Mouse (Mus musculus) G1E (cell line): ENCODE data around the gene Arhgap19. TPM values are rescaled to one million over a fixed set of nuclear protein-coding genes. Genes with fewer than 3 reads are reported as not detected.
A peak's percentile ranks its signal among the peaks of the same experiment; 100 is the strongest.
"Not testable (repeated sequence)": the region's sequence is repeated elsewhere in the genome, so short reads cannot be mapped to it uniquely, and the experiment has no call there.

ENCODE experiments used
- ATAC-seq: 2 replicates; pipeline ENCODE4 v1.8.0; 2016; ENCODE audit warnings: mild to moderate bottlenecking; ENCODE audit not compliant: insufficient number of reproducible peaks, poor library complexity, low FRiP score, severe bottlenecking; ENCODE audit errors: extremely low read depth
- DNase-seq: peaks from one replicate; pipeline ENCODE4 v3.0.0; 2012; ENCODE audit warnings: low spot score
- H3K27me3 ChIP-seq: 2 replicates; pipeline ENCODE4 v1.6.1; 2012; ENCODE audit warnings: mild to moderate bottlenecking, low read length, inconsistent platforms; ENCODE audit not compliant: insufficient read depth
- H3K36me3 ChIP-seq: replicated peaks from 2 replicates; pipeline ENCODE3; 2012; ENCODE audit warnings: mild to moderate bottlenecking, inconsistent platforms
- H3K4me1 ChIP-seq: 2 replicates; pipeline ENCODE4 v1.6.1; 2012; ENCODE audit warnings: low read depth, low read length, inconsistent platforms, mixed read lengths; ENCODE audit not compliant: insufficient read depth
- H3K4me3 ChIP-seq: 2 replicates; pipeline ENCODE4 v1.5.1; 2012; ENCODE audit warnings: low read depth, mild to moderate bottlenecking, inconsistent platforms, low read length, moderate library complexity, mixed read lengths
- H3K9me3 ChIP-seq: replicated peaks from 2 replicates; pipeline ENCODE4 v1.6.1; 2012; ENCODE audit warnings: inconsistent platforms
- CTCF ChIP-seq: IDR thresholded peaks from 2 replicates; pipeline ENCODE4 v1.5.1; 2012; ENCODE audit warnings: low read depth, low read length, inconsistent platforms, mixed read lengths
- GATA1 ChIP-seq: IDR thresholded peaks from 2 replicates; pipeline ENCODE4 v1.6.1; 2012; ENCODE audit warnings: borderline replicate concordance, low read length, inconsistent platforms, mixed read lengths
- GATA2 ChIP-seq: IDR thresholded peaks from 2 replicates; pipeline ENCODE4 v1.6.1; 2012; ENCODE audit warnings: low read depth, low read length, inconsistent platforms, borderline replicate concordance
- POLR2AphosphoS5 ChIP-seq: IDR thresholded peaks from 2 replicates; pipeline ENCODE4 v1.6.1; 2012; ENCODE audit warnings: low read depth, low read length, inconsistent platforms; ENCODE audit not compliant: insufficient replicate concordance
- TAL1 ChIP-seq: conservative IDR thresholded peaks from 2 replicates; pipeline ENCODE4 v1.6.1; 2012; ENCODE audit warnings: low read depth, low read length, inconsistent platforms, mixed read lengths
- polyA plus RNA-seq: library from polyadenylated mRNA; stranded (reverse); fragments of >175 nt; gene quantifications from 2 replicates; pipeline ENCODE4 v1.2.3, GENCODE M21; 2012
- total RNA-seq, 2 experiments: library from RNA; stranded (forward) in 1 of 2; stranded (reverse) in 1 of 2; fragments of 200-1000 nt in 1 of 2; fragments of >200 nt in 1 of 2; fragmentation: Nextera tagmentation in 1 of 2; gene quantifications; 2 replicates each; pipeline ENCODE4 v1.2.3; 2014 to 2017

The Arhgap19 gene
- total RNA-seq (2014; fragmentation: Nextera tagmentation) (66.1 and 95.6 TPM in 2 replicates), total RNA-seq (2017) (41.0 and 46.9 TPM in 2 replicates), polyA plus RNA-seq (6.9 and 9.0 TPM in 2 replicates)

DNA sequence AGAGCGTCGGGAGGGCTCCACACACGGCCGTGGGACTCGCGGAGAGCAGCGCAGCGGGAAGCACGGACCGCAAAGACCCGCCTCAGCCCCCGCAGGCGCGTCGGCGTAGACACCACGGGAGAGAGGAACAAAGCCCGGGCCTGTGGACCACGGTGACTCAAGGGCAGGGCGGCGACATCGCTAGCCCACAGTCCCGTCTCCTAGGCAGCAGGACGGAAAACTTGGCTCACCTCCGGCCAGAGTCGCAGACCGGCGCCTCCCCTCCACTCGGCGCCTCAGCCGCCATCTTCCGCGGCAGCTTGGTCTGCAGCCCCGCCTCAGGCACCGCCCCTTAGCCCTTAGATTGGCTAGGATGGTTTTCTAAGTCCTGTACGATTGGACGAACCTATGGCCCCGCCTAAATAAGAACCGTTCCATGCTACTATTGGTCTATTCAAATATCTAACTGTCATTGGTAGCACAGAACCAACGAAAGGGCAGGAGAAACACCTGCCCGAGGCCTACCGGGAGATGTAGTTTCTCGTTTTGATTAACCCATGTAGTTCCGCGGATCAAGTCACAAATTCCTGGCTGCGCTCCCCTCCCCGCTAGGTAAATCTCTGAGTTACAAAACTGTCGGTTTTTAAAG lies at the start of gene Arhgap19:
TSS of gene Arhgap19 (minus strand) at position 306 of the 628 bp plus-strand sequence.
- H3K36me3 ChIP-seq, result peaks cover 24% of the 10 kb centered on the region
- H3K4me1 ChIP-seq, result peaks cover 40% of the 10 kb centered on the region
- TF ChIP-seq CTCF, result no peak
- no peak for TF ChIP-seq POLR2AphosphoS5
- no peak for TF ChIP-seq TAL1
- TF ChIP-seq GATA1, result no peak
- no peak for TF ChIP-seq GATA2

DNA sequence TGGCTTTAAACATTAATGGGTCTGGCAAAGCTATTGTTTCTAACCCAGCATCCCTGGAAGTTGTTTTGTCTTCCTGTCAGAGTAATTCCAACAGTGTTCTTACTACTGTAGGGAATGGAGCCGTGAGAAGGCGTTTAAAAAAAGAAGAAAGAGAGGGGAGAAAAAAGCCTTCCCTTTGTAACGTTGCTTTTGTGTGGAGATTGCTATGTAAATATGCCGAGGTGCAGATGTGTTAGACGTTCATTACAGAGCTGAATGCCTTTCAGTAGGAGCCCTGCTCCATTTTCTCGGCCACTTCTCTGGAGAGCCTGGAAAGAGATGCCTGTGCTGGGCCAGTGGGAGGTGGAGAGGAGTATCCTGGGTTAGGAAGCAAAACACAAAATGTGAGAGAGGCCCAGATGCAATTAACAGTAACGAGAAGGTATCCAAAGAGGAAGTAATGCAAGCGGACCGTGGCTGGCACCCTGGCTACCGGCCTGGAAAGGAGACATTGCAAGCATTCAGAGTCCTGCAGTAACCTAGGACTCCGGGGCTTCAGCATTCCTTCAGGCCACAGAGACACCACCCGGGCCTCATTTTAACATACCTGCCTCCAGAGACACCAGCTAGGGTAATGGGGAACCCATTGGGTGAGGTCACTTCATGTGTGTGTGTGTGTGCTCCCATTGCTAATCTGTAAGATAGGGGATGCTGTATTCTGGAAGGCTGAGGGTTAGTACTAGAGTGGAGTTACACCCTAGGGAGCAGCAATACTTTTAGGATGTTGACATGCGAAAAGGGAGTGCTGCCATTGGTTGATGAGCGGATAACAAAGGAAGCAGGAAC lies 49.1 kb upstream of the Arhgap19 start:
- peak overlapping the region; percentile 8; the same call in 1 of the 2 replicates for H3K4me3 ChIP-seq
- no peak for TF ChIP-seq TAL1
- H3K4me1 ChIP-seq, result peaks cover 47% of the 10 kb centered on the region
- no peaks in the 10 kb centered on the region for H3K27me3 ChIP-seq
- H3K36me3 ChIP-seq, result peaks cover 8% of the 10 kb centered on the region
- peaks cover 5% of the 10 kb centered on the region for H3K9me3 ChIP-seq
- DNase-seq (peak; percentile 47), ATAC-seq (no peak)

More for the DNA sequence above, at the start of gene Arhgap19:
- Histone ChIP-seq H3K9me3 (peaks cover 8% of the 10 kb centered on the region), H3K27me3 (no peaks in the 10 kb centered on the region), H3K4me3 (peak within 1 kb of the TSS; percentile 95)
- ATAC-seq (peak; percentile 98), DNase-seq (peak; percentile 93)

DNA sequence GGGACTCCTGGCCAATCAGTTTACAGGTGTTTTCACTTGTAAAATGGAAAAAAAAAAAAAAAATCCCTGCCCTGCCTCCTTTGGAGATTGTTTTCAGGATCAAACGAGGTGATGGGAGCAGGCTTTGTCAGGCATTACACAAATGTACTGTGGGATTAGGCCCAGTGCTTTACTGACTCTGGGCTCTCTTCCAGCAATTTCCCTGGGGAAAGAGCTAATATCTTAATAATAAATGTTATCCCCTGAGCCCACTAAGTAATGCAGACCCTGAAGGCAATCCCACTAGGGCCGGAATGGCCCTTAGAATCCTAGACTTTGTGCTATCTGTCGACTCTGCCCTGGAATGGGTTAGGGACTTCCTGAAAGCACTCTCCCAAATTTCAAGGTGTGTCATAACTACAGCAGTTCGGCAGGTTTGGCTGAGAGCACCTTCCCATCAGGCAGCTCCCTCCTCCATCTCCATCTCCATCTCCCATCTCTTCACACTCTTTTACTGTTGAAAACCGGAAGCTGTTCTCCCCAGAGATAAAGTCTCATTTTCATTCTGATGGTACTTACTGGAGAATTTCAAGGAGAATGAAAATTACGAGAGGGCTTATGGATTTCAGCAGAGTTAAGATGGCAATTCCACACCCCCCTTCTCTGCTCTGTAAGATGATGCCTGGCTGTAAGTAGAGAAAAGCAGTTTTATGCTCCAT lies 48.3 kb upstream of the Arhgap19 start:
- ATAC-seq (no peak), DNase-seq (no peak)
- H3K4me3 ChIP-seq, result no peak overlapping the region

DNA sequence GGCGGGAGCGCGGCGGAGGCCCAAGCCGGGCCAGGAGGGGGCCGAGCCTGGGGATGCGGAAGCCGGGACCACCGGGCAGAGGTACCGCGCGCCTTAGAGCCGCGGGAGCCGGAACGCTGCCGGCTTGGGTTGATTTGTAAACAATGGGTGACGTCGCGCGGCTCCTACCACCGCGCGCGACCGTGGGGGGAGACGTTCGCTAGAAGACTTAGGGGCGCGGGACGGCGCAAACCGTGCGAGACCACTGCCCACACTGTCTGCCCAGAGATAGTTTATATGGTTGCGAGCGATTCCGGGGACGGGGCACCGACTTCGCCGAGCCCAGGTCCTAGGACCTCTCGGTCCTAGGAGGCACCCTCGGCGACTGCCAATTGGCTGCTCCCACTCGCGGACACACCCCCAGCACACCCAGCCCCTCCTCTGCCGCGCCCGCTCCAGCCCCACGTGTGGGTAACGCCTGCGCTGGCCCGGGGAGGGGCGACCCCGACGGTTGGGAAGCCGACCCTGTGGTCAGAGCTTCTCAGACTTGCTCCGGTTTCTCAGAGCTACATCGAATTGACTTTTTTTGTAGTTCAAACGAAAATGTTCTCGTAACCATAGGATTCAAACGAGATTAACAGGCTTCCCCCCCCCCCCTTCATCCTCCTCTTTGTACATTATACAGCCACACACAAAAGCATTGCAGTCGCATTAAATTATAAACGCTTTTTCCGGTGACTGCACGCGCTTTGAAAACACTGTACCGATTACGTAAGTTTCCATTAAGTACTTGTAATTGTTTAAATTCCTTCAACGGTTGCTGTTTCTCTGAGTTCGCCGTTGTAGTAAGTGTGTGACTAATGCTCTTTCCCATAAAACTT lies 46.4 kb upstream of the Arhgap19 start, which contains the start of gene Frat2:
TSS of gene Frat2 (minus strand) at position 141 of the 860 bp plus-strand sequence.
- no peak for TF ChIP-seq GATA2
- no peak for TF ChIP-seq POLR2AphosphoS5
- no peak for TF ChIP-seq GATA1
- TF ChIP-seq CTCF, result no peak
- TF ChIP-seq TAL1, result no peak
- DNase-seq, result peak; percentile 93
- Histone ChIP-seq H3K9me3 (peaks cover 5% of the 10 kb centered on the region), H3K4me1 (peaks cover 56% of the 10 kb centered on the region), H3K4me3 (peak within 1 kb of the TSS; percentile 94), H3K36me3 (peaks cover 28% of the 10 kb centered on the region), H3K27me3 (no peaks in the 10 kb centered on the region)
- peak; percentile 87 for ATAC-seq

More for the DNA sequence above, 48.3 kb upstream of the Arhgap19 start:
- Histone ChIP-seq H3K9me3 (peaks cover 5% of the 10 kb centered on the region), H3K4me1 (peaks cover 45% of the 10 kb centered on the region), H3K27me3 (no peaks in the 10 kb centered on the region), H3K36me3 (peaks cover 11% of the 10 kb centered on the region)
- TF ChIP-seq GATA2, result no peak
- no peak for TF ChIP-seq CTCF
- TF ChIP-seq GATA1, result no peak
- no peak for TF ChIP-seq POLR2AphosphoS5
- no peak for TF ChIP-seq TAL1

DNA sequence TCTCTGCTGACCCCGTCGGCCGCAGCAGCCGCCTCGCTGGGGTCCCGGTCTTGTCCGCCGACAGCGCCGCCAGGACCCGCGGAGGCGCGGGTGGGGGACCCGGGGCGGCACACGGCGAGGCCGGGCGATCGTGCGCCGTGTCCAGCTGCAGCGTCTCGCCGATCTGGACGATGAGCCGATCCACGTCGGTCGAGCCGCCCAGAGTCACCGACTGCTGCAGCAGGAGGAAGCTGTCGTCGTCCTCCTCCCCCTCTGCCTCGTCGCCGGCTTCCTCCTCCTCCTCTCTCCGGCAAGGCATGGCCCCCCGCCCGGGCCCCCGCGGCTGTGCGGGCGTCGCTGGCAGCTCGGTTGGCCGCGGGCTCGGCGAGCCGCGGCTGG lies 45.8 kb upstream of the Arhgap19 start:
- not testable (repeated sequence) for ATAC-seq, H3K9me3 ChIP-seq, DNase-seq, H3K27me3 ChIP-seq
- Histone ChIP-seq H3K36me3 (peaks cover 30% of the 10 kb centered on the region), H3K4me3 (peak overlapping the region; percentile 94), H3K4me1 (peaks cover 59% of the 10 kb centered on the region)
